Mouse (Mus musculus) frontal cortex, adult 2 months (tissue): ENCODE measurements around the gene Timp2. TPM values are rescaled to one million over a fixed set of nuclear protein-coding genes. Genes with fewer than 3 reads are reported as not detected.

ENCODE experiments used
- DNase-seq, 2 experiments: peaks; one replicate each; pipeline ENCODE4 v3.0.0; 2022; ENCODE audit warnings: low spot score in 1 of 2; ENCODE audit errors: extremely low spot score in 1 of 2
- polyA plus RNA-seq: library from polyadenylated mRNA; depleted of rRNA; stranded (reverse); fragments of >200 nt; gene quantifications from 2 replicates; pipeline ENCODE4 v1.2.3, GENCODE M21; 2012

The Timp2 gene
- polyA plus RNA-seq, 1 experiment, result 218 TPM

GRCm38 (mm10) chr11:118371876-118372275, 16.3 kb upstream of the Timp2 start:
- DNase-seq, result no peak

GRCm38 (mm10) chr11:118369657-118370056, 14.1 kb upstream of the Timp2 start:
- DNase-seq, result no peak

GRCm38 (mm10) chr11:118369251-118369650, 13.7 kb upstream of the Timp2 start:
- no peak for DNase-seq

GRCm38 (mm10) chr11:118368330-118368729, 12.8 kb upstream of the Timp2 start:
- DNase-seq, result no peak

GRCm38 (mm10) chr11:118366559-118366958, 11.0 kb upstream of the Timp2 start:
- no peak for DNase-seq

GRCm38 (mm10) chr11:118366108-118366507, 10.6 kb upstream of the Timp2 start:
- no peak for DNase-seq

GRCm38 (mm10) chr11:118365171-118365570, 9.6 kb upstream of the Timp2 start:
- DNase-seq, result peak in 1 of 2 experiments; percentile 43

GRCm38 (mm10) chr11:118364021-118364420, 8.5 kb upstream of the Timp2 start:
- DNase-seq, result no peak

- DNase-seq, result no peak
These were observed 7.5 kb upstream of the Timp2 start for GRCm38 (mm10) chr11:118362971-118363518.

- no peak for DNase-seq
These were observed 7.0 kb upstream of the Timp2 start for GRCm38 (mm10) chr11:118362501-118362900.

GRCm38 (mm10) chr11:118360907-118361341, 5.4 kb upstream of the Timp2 start:
- DNase-seq, result no peak

GRCm38 (mm10) chr11:118360491-118360890, 5.0 kb upstream of the Timp2 start:
- DNase-seq, result no peak

- peak; percentile 46 to 83 for DNase-seq
These were observed 335 bp downstream of the Timp2 start for GRCm38 (mm10) chr11:118355205-118355604.

- peak in 1 of 2 experiments; percentile 33 for DNase-seq
These were observed 826 bp downstream of the Timp2 start for GRCm38 (mm10) chr11:118354636-118355191.

GRCm38 (mm10) chr11:118349494-118349893, 6.0 kb downstream of the Timp2 start:
- DNase-seq, result no peak

- no peak for DNase-seq
These were observed 6.7 kb downstream of the Timp2 start for GRCm38 (mm10) chr11:118348877-118349276.

GRCm38 (mm10) chr11:118348419-118348818, 7.1 kb downstream of the Timp2 start:
- DNase-seq, result no peak

GRCm38 (mm10) chr11:118347911-118348310, 7.6 kb downstream of the Timp2 start:
- DNase-seq, result no peak

- DNase-seq, result no peak
These were observed 8.1 kb downstream of the Timp2 start for GRCm38 (mm10) chr11:118347391-118347790.

- no peak for DNase-seq
These were observed 9.0 kb downstream of the Timp2 start for GRCm38 (mm10) chr11:118346395-118347096.

GRCm38 (mm10) chr11:118345693-118346092, 9.8 kb downstream of the Timp2 start:
- no peak for DNase-seq

- DNase-seq, result no peak
These were observed 11.9 kb downstream of the Timp2 start for GRCm38 (mm10) chr11:118343629-118344028.
